Mouse (Mus musculus) erythroblast, embryonic 14.5 days (primary cell): ENCODE data around the gene Ptprs.

Experiments used
- GATA1 ChIP-seq: IDR thresholded peaks from 2 replicates; pipeline ENCODE4 v1.6.1; 2012; ENCODE audit warnings: low read length, inconsistent platforms, mixed read lengths
- TAL1 ChIP-seq: IDR thresholded peaks from 3 replicates; pipeline ENCODE4 v1.6.1; 2012; ENCODE audit warnings: low read length, inconsistent platforms, mixed read lengths

- TF ChIP-seq GATA1 (no peak), TAL1 (no peak)
Measured at GRCm38 (mm10) chr17:56393238-56393637, 83.0 kb downstream of the Ptprs start.
